Mouse (Mus musculus): ENCODE results near the gene Ctsh. TPM values are rescaled to one million over a fixed set of nuclear protein-coding genes. Genes with fewer than 3 reads are reported as not detected.
A peak's percentile ranks its signal among the peaks of the same experiment; 100 is the strongest.
"Not testable (repeated sequence)": the region's sequence is repeated elsewhere in the genome, so short reads cannot be mapped to it uniquely, and the experiment has no call there.

The Ctsh gene
- polyA plus RNA-seq, 1 experiment from 2014 or later, result 56.6 TPM

- Histone ChIP-seq H3K9ac (ENCODE audit: low read length) (no peak overlapping the region), H3K4me2 (ENCODE audit: low read length) (no peak overlapping the region), H3K9me3 (ENCODE audit: control insufficient read depth, low read length) (no peaks in the 10 kb centered on the region), H3K27me3 (ENCODE audit: control insufficient read depth, insufficient read depth, low read length) (no peaks in the 10 kb centered on the region), H3K4me3 (ENCODE audit: control insufficient read depth in 1 of 2, insufficient read depth in 1 of 2, low read depth in 1 of 2, low read length in 2 of 2) (no peak overlapping the region), H3K36me3 (ENCODE audit: control insufficient read depth, insufficient read depth, low read length) (no peaks in the 10 kb centered on the region), H3K4me1 (ENCODE audit: control insufficient read depth in 2 of 2, insufficient read depth in 2 of 2, low read length in 2 of 2) (no peaks in the 10 kb centered on the region), H3K27ac (replicated peaks in 1 of 2; ENCODE audit: control insufficient read depth in 1 of 2, insufficient read depth in 1 of 2, low read depth in 2 of 2, low read length in 2 of 2) (no peak overlapping the region)
- ATAC-seq (ENCODE audit: insufficient number of reproducible peaks, insufficient read depth, low FRiP score, low read depth), result no peak
- 90% methylated on average over 3 of the region's 3 CpGs for WGBS
Measured at GRCm38 (mm10) chr9:90041556-90041955, 12.4 kb upstream of the Ctsh start.

DNA sequence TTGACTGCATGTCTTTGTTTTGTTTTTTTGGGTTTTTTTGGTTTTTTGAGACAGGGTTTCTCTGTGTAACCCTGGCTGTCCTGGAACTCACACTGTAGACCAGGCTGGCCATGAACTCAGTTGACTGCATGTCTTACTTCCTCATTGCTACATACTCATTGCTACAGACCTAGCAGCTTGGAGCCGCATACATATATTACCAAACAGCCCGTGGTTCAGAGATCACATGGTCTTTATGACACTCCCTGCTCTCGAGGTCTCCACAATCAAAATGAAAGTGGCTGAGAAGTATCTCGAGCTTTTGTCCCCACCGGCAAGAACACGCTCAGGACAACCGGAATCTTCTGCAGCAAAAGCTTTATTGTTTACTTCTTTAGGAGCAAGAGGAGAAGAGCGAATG, 11.0 kb upstream of the Ctsh start:
- not testable (repeated sequence) for ATAC-seq (ENCODE audit: insufficient number of reproducible peaks, insufficient read depth, low FRiP score, low read depth); H3K4me3 ChIP-seq (ENCODE audit: control insufficient read depth in 1 of 2, insufficient read depth in 1 of 2, low read depth in 1 of 2, low read length in 2 of 2); H3K9ac ChIP-seq (ENCODE audit: low read length); H3K27ac ChIP-seq (replicated peaks in 1 of 2; ENCODE audit: control insufficient read depth in 1 of 2, insufficient read depth in 1 of 2, low read depth in 2 of 2, low read length in 2 of 2); H3K4me1 ChIP-seq (ENCODE audit: control insufficient read depth in 2 of 2, insufficient read depth in 2 of 2, low read length in 2 of 2); H3K36me3 ChIP-seq (ENCODE audit: control insufficient read depth, insufficient read depth, low read length); H3K9me3 ChIP-seq (ENCODE audit: control insufficient read depth, low read length); H3K27me3 ChIP-seq (ENCODE audit: control insufficient read depth, insufficient read depth, low read length); H3K4me2 ChIP-seq (ENCODE audit: low read length)
- 86% methylated on average over 8 of the region's 8 CpGs for WGBS

DNA sequence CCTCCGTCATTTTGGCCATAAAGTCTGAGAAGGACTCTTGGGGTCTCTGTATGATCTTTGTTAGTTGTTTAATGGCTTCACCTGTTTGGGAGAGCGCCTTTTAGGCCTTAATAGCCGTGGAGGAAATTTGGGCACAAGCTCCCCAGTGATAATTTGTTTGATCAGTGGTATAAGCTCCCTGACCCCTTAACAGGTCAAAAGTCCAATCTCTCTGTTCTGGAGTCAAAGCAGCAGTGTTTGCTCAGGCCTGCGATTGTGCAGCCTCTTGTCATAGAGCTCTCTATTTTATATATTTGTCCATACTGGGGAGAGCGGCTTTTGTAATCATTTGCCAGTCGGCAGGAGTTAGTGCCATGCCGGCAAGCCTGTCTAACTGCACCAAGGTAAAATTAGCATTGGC, 8.8 kb upstream of the Ctsh start:
- no peak for ATAC-seq (ENCODE audit: insufficient number of reproducible peaks, insufficient read depth, low FRiP score, low read depth)
- no peak overlapping the region for H3K4me3 ChIP-seq (ENCODE audit: control insufficient read depth in 1 of 2, insufficient read depth in 1 of 2, low read depth in 1 of 2, low read length in 2 of 2)
- H3K27me3 ChIP-seq (ENCODE audit: control insufficient read depth, insufficient read depth, low read length), result no peaks in the 10 kb centered on the region
- no peak overlapping the region for H3K9ac ChIP-seq (ENCODE audit: low read length)
- H3K4me2 ChIP-seq (ENCODE audit: low read length), result no peak overlapping the region
- H3K27ac ChIP-seq (replicated peaks in 1 of 2; ENCODE audit: control insufficient read depth in 1 of 2, insufficient read depth in 1 of 2, low read depth in 2 of 2, low read length in 2 of 2), result no peak overlapping the region
- H3K36me3 ChIP-seq (ENCODE audit: control insufficient read depth, insufficient read depth, low read length), result no peaks in the 10 kb centered on the region
- no peaks in the 10 kb centered on the region; a peak in 1 of 4 replicates for H3K4me1 ChIP-seq (ENCODE audit: control insufficient read depth in 2 of 2, insufficient read depth in 2 of 2, low read length in 2 of 2)
- WGBS, result 86% methylated on average over 7 of the region's 7 CpGs
- H3K9me3 ChIP-seq (ENCODE audit: control insufficient read depth, low read length), result no peaks in the 10 kb centered on the region

DNA sequence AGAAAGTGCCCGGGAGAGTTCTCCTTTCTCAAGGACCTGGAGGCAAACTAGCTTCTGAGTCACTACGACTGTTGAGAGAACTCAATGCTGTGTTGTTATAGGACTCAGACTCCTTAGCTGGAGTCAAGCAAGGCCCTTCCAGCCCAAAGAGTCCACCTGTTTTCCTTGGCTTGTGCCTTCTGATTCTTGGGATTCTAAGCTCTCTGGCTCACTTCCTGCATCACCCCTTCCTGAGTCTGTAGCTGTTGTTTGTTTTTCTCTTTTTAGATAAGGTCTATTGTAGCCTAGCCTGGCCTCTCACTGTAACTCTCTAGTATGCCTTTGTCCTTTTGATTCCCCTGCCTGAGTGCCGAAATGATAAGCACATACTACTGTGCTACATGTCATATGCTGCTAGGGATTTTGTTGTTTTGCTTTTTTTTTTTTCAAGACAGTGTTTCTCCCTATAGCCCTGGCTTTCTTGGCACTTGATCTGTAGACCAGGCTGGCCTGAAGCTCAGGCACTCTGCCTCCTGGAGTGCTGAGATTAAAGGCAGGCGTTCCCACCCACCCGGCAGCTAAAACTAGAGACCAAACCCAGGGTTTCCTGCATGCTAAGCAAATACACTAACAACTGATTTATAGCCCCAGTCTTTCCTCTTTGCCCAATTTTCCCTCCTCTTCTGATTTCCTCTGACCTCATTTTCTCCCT, 5.9 kb upstream of the Ctsh start:
- no peaks in the 10 kb centered on the region for H3K27me3 ChIP-seq (ENCODE audit: control insufficient read depth, insufficient read depth, low read length)
- H3K36me3 ChIP-seq (ENCODE audit: control insufficient read depth, insufficient read depth, low read length), result no peaks in the 10 kb centered on the region
- H3K9ac ChIP-seq (ENCODE audit: low read length), result no peak overlapping the region
- ATAC-seq (ENCODE audit: insufficient number of reproducible peaks, insufficient read depth, low FRiP score, low read depth), result peak; percentile 83
- no peak overlapping the region for H3K4me2 ChIP-seq (ENCODE audit: low read length)
- WGBS, result 27% methylated on average over 5 of the region's 5 CpGs
- H3K4me3 ChIP-seq (ENCODE audit: control insufficient read depth in 1 of 2, insufficient read depth in 1 of 2, low read depth in 1 of 2, low read length in 2 of 2), result no peak overlapping the region
- no peaks in the 10 kb centered on the region; a peak in 1 of 4 replicates for H3K4me1 ChIP-seq (ENCODE audit: control insufficient read depth in 2 of 2, insufficient read depth in 2 of 2, low read length in 2 of 2)
- peak overlapping the region; percentile 42 to 44; a peak in 3 of 4 replicates for H3K27ac ChIP-seq (replicated peaks in 1 of 2; ENCODE audit: control insufficient read depth in 1 of 2, insufficient read depth in 1 of 2, low read depth in 2 of 2, low read length in 2 of 2)
- H3K9me3 ChIP-seq (ENCODE audit: control insufficient read depth, low read length), result no peaks in the 10 kb centered on the region

DNA sequence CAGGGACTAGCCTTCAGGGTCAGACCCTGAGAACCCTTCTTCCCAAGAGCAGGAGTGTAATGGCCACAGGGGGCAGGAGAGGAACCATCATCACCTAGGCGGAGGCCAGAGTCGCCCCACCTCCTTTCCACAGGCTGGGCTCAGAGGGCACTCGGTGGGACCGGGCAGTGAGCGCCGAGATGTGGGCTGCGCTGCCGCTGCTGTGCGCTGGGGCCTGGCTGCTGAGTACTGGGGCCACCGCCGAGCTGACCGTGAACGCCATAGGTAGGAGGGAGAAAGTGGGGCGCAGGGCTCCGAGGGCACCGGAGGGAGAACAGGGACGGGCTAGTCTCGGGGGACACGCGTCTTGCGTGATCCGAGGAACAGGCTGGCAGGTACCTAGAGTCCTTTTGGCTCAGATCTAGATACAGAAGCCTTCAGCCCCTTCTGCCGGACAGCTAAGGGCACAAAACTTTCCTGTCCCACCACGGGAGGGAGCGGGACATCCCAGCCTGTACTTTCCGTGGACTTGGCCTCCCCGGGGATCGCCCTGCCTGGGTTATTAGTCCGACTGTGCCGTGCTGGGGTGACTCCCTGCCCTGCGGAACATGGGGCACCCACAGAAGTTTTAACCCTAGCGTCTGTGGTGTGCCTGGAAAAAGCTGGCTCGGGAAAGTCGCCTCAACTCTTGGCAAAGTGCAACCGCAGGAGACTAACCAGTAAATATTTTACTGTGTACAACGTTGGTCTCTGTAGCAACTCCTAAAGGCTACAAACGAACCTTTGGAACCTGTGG, 606 bp downstream of the Ctsh start:
- WGBS, result 1% methylated on average over 37 of the region's 37 CpGs

GRCm38 (mm10) chr9:90055409-90055808, 1.5 kb downstream of the Ctsh start:
- no peak for ATAC-seq (ENCODE audit: insufficient number of reproducible peaks, insufficient read depth, low FRiP score, low read depth)
- H3K27me3 ChIP-seq (ENCODE audit: control insufficient read depth, insufficient read depth, low read length), result no peaks in the 10 kb centered on the region
- H3K4me3 ChIP-seq (ENCODE audit: control insufficient read depth in 1 of 2, insufficient read depth in 1 of 2, low read depth in 1 of 2, low read length in 2 of 2), result peak overlapping the region in 1 of 2 experiments; percentile 59; a peak in 3 of 4 replicates
- H3K27ac ChIP-seq (replicated peaks in 1 of 2; ENCODE audit: control insufficient read depth in 1 of 2, insufficient read depth in 1 of 2, low read depth in 2 of 2, low read length in 2 of 2), result no peak overlapping the region
- WGBS, result 43% methylated on average over 5 of the region's 5 CpGs
- no peaks in the 10 kb centered on the region for H3K36me3 ChIP-seq (ENCODE audit: control insufficient read depth, insufficient read depth, low read length)
- no peaks in the 10 kb centered on the region for H3K4me1 ChIP-seq (ENCODE audit: control insufficient read depth in 2 of 2, insufficient read depth in 2 of 2, low read length in 2 of 2)
- H3K9ac ChIP-seq (ENCODE audit: low read length), result peak overlapping the region; percentile 77; the same call in 1 of the 2 replicates
- H3K9me3 ChIP-seq (ENCODE audit: control insufficient read depth, low read length), result no peaks in the 10 kb centered on the region
- H3K4me2 ChIP-seq (ENCODE audit: low read length), result peak overlapping the region; percentile 91

More for the DNA sequence above, 606 bp downstream of the Ctsh start:
- Histone ChIP-seq H3K4me1 (ENCODE audit: control insufficient read depth in 2 of 2, insufficient read depth in 2 of 2, low read length in 2 of 2) (no peaks in the 10 kb centered on the region), H3K27me3 (ENCODE audit: control insufficient read depth, insufficient read depth, low read length) (no peaks in the 10 kb centered on the region), H3K27ac (replicated peaks in 1 of 2; ENCODE audit: control insufficient read depth in 1 of 2, insufficient read depth in 1 of 2, low read depth in 2 of 2, low read length in 2 of 2) (peak overlapping the region; percentile 46 to 57), H3K4me2 (ENCODE audit: low read length) (peak overlapping the region; percentile 91), H3K9ac (ENCODE audit: low read length) (peak overlapping the region; percentile 77), H3K4me3 (ENCODE audit: control insufficient read depth in 1 of 2, insufficient read depth in 1 of 2, low read depth in 1 of 2, low read length in 2 of 2) (peak overlapping the region; percentile 59 to 72), H3K36me3 (ENCODE audit: control insufficient read depth, insufficient read depth, low read length) (no peaks in the 10 kb centered on the region), H3K9me3 (ENCODE audit: control insufficient read depth, low read length) (no peaks in the 10 kb centered on the region)
- ATAC-seq (ENCODE audit: insufficient number of reproducible peaks, insufficient read depth, low FRiP score, low read depth), result peak; percentile 93

DNA sequence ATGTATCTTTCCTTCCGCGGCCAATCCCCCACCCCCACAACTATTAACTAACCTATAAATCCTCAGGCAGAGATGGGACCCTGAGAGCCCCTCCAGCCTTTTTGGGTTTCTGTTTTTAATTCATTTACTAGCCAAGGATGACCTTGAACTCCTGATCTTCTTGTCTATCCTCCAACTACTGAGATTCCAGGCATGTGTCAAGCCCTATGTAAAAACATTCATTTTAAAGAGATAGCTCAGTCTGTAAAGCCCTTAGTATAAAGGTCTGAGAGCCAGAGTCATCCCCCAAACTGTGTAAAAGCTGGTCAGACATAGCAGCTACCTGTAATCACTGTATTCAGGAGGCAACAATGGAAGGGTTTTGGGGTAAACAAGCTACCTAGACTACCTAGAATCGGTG, 2.0 kb downstream of the Ctsh start:
- H3K4me2 ChIP-seq (ENCODE audit: low read length), result peak overlapping the region; percentile 91; the same call in 1 of the 2 replicates
- H3K9me3 ChIP-seq (ENCODE audit: control insufficient read depth, low read length), result no peaks in the 10 kb centered on the region
- ATAC-seq (ENCODE audit: insufficient number of reproducible peaks, insufficient read depth, low FRiP score, low read depth), result no peak
- H3K4me3 ChIP-seq (ENCODE audit: control insufficient read depth in 1 of 2, insufficient read depth in 1 of 2, low read depth in 1 of 2, low read length in 2 of 2), result no peak overlapping the region
- no peaks in the 10 kb centered on the region for H3K27me3 ChIP-seq (ENCODE audit: control insufficient read depth, insufficient read depth, low read length)
- no peaks in the 10 kb centered on the region for H3K4me1 ChIP-seq (ENCODE audit: control insufficient read depth in 2 of 2, insufficient read depth in 2 of 2, low read length in 2 of 2)
- no peak overlapping the region for H3K27ac ChIP-seq (replicated peaks in 1 of 2; ENCODE audit: control insufficient read depth in 1 of 2, insufficient read depth in 1 of 2, low read depth in 2 of 2, low read length in 2 of 2)
- H3K36me3 ChIP-seq (ENCODE audit: control insufficient read depth, insufficient read depth, low read length), result no peaks in the 10 kb centered on the region
- H3K9ac ChIP-seq (ENCODE audit: low read length), result no peak overlapping the region
- WGBS, result 82% methylated on average over 3 of the region's 3 CpGs
